Mouse (Mus musculus): Measurements from ENCODE around the gene Iqsec1.

Iqsec1 gene

DNA sequence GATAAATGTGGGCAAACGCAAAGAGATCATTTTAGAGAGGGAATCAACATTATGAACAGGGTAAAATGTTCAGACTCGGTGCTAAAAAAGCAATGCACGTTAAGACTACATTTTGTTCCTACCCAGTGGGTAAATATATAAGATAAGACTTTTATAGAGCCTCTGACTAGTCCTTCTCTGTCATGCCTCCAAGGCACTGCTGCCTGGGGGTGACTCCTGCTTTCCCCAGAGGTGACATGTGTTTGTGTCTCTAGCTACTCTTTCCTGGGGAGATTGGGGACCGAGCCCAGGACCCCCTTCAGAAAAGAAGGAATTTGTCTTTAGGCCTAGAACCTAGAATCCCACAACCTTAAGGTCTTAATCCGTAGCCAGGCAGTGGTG, 365.0 kb downstream of the Iqsec1 start:
- peaks cover 12% of the 10 kb centered on the region; the same call in 1 of the 2 replicates for H3K27me3 ChIP-seq (ENCODE audit: insufficient read depth, low read length)
- H3K4me1 ChIP-seq (replicated peaks; ENCODE audit: low read depth, low read length): peaks cover 7% of the 10 kb centered on the region
- no peak overlapping the region for H3K4me3 ChIP-seq (replicated peaks; ENCODE audit: low read length)
- H3K36me3 ChIP-seq (ENCODE audit: insufficient read depth, low read length): no peaks in the 10 kb centered on the region
- H3K9me3 ChIP-seq (ENCODE audit: low read length): no peaks in the 10 kb centered on the region
- TF ChIP-seq POU5F1 (IDR thresholded peaks at IDR 0.05; ENCODE audit: borderline replicate concordance, low read length) (no peak), NANOG (IDR thresholded peaks at IDR 0.05; ENCODE audit: borderline replicate concordance, low read length) (no peak), CTCF (conservative IDR thresholded peaks at IDR 0.05; ENCODE audit: low read length) (no peak)

DNA sequence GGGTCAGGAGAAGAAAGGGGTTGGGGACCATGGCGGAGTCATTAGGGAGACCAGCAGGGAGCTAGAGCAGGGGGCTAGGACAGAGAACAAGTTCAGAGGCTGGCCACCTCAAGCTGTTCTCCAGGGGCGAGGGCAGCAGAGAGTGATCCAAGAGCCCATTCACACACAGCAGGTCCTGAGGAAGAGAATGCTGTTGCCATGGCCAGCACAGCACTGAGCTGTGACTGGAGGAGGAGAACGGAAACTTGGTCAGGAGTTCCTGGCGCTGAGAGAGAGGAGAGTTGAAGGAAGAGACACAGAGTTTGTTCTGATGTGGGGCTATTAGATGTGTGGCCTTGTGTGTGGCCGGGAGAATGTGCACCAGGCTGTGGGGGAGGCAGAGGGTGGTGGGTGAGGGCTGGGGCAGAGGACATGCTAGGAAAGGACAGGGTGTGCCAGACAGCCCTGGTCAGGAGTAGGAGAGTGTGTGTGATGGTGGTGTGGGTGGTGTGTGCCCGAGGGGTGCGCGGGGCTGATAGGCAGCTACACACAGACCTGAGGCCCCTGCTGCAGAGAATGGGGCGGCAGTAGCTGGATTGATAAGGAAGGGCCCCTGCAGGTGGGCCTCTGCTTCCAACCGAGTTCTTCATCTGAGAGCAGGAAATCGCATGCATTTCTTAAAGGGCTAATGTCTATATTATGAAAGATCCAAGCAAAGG, 365.6 kb downstream of the Iqsec1 start:
- peaks cover 7% of the 10 kb centered on the region for H3K4me1 ChIP-seq (replicated peaks; ENCODE audit: low read depth, low read length)
- H3K9me3 ChIP-seq (ENCODE audit: low read length): no peaks in the 10 kb centered on the region
- H3K4me3 ChIP-seq (replicated peaks; ENCODE audit: low read length): no peak overlapping the region
- TF ChIP-seq CTCF (conservative IDR thresholded peaks at IDR 0.05; ENCODE audit: low read length) (no peak), POU5F1 (IDR thresholded peaks at IDR 0.05; ENCODE audit: borderline replicate concordance, low read length) (no peak), NANOG (IDR thresholded peaks at IDR 0.05; ENCODE audit: borderline replicate concordance, low read length) (no peak)
- no peaks in the 10 kb centered on the region for H3K36me3 ChIP-seq (ENCODE audit: insufficient read depth, low read length)
- peaks cover 12% of the 10 kb centered on the region; the same call in 1 of the 2 replicates for H3K27me3 ChIP-seq (ENCODE audit: insufficient read depth, low read length)

DNA sequence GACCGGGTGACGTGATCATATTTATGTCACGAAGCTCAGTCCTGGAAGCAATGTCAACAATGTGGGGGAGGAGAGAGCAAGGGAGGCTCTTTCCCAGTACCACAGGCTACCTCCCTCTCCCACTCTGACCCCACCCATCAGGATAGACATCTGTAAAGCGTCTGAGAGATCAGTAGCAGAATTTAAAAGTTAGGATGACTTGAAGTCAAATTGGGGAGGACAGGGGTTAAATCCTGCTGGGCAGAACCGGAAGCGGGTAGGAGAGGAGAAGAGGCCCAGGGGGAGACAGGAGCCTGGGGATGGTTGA, 366.9 kb downstream of the Iqsec1 start:
- Histone ChIP-seq H3K4me3 (replicated peaks; ENCODE audit: low read length) (no peak overlapping the region), H3K27me3 (ENCODE audit: insufficient read depth, low read length) (peaks cover 12% of the 10 kb centered on the region; the same call in 1 of the 2 replicates), H3K36me3 (ENCODE audit: insufficient read depth, low read length) (no peaks in the 10 kb centered on the region), H3K9me3 (ENCODE audit: low read length) (no peaks in the 10 kb centered on the region), H3K4me1 (replicated peaks; ENCODE audit: low read depth, low read length) (peaks cover 7% of the 10 kb centered on the region)
- TF ChIP-seq POU5F1 (IDR thresholded peaks at IDR 0.05; ENCODE audit: borderline replicate concordance, low read length) (no peak), CTCF (conservative IDR thresholded peaks at IDR 0.05; ENCODE audit: low read length) (no peak), NANOG (IDR thresholded peaks at IDR 0.05; ENCODE audit: borderline replicate concordance, low read length) (no peak)

DNA sequence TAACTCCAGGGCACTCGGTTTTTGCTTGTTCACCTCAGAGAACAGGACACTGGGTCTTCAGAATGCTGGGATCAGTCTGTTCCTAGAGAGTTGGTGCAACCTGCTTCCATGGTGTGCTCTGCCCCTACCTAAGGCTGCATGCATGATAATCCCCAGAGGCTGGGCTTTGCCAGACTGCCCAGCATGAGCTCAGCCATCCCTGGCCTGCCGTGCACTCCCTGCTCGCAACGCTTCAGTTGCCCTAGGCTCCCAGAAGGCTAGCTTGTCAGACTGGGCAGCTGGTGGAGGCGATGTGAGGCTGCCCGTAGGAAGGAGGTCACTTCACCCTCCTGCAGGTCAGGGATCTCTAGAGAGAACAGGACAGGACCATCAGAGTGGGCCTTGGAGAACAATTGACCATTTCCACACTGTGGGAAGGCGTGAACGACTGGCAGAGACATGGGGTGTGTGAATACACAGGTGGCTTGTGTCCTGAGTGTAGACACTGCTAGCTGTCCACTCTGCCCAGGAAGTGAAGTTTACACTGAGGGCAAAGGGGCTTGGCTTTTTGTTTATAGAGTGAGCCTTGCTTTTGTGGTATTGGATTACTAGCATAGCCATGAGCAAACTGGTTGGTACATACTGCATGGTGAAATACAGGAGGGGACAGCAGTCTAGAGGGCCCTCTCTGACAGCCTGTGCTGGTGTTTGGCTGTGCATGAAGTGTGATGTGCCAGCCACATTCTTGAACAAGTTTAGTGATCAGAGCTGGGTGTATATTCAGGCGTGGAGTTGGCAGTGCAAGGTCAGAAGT, 367.5 kb downstream of the Iqsec1 start:
- Histone ChIP-seq H3K4me3 (replicated peaks; ENCODE audit: low read length) (no peak overlapping the region), H3K27me3 (ENCODE audit: insufficient read depth, low read length) (peaks cover 10% of the 10 kb centered on the region; the same call in 1 of the 2 replicates), H3K9me3 (ENCODE audit: low read length) (no peaks in the 10 kb centered on the region), H3K36me3 (ENCODE audit: insufficient read depth, low read length) (no peaks in the 10 kb centered on the region), H3K4me1 (replicated peaks; ENCODE audit: low read depth, low read length) (peaks cover 7% of the 10 kb centered on the region)
- TF ChIP-seq POU5F1 (IDR thresholded peaks at IDR 0.05; ENCODE audit: borderline replicate concordance, low read length) (no peak), NANOG (IDR thresholded peaks at IDR 0.05; ENCODE audit: borderline replicate concordance, low read length) (no peak), CTCF (conservative IDR thresholded peaks at IDR 0.05; ENCODE audit: low read length) (no peak)

DNA sequence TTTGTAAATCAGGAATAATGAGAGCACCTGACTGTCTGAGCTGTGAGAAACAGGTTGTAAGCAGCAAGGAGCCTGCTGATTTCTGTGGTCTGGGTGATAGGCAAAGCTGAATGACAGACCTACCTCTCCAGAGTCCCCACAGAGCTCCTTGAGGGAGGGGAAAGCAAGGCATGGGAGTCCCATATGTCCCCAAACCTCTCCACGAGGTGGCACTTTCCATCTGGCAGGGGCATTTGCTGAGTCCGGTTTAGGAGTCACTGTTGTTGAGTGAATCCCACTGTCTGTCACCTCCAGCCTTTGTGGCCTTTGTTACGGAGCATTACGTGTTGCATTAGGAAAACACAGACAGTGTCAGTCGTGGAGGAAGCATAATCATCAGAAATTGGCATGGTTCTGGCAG, 368.5 kb downstream of the Iqsec1 start:
- H3K9me3 ChIP-seq (ENCODE audit: low read length): no peaks in the 10 kb centered on the region
- no peaks in the 10 kb centered on the region for H3K36me3 ChIP-seq (ENCODE audit: insufficient read depth, low read length)
- no peak overlapping the region for H3K4me3 ChIP-seq (replicated peaks; ENCODE audit: low read length)
- no peak for TF ChIP-seq CTCF (conservative IDR thresholded peaks at IDR 0.05; ENCODE audit: low read length)
- TF ChIP-seq NANOG (IDR thresholded peaks at IDR 0.05; ENCODE audit: borderline replicate concordance, low read length): no peak
- TF ChIP-seq POU5F1 (IDR thresholded peaks at IDR 0.05; ENCODE audit: borderline replicate concordance, low read length): no peak
- peaks cover 10% of the 10 kb centered on the region; the same call in 1 of the 2 replicates for H3K27me3 ChIP-seq (ENCODE audit: insufficient read depth, low read length)
- H3K4me1 ChIP-seq (replicated peaks; ENCODE audit: low read depth, low read length): peaks cover 4% of the 10 kb centered on the region

DNA sequence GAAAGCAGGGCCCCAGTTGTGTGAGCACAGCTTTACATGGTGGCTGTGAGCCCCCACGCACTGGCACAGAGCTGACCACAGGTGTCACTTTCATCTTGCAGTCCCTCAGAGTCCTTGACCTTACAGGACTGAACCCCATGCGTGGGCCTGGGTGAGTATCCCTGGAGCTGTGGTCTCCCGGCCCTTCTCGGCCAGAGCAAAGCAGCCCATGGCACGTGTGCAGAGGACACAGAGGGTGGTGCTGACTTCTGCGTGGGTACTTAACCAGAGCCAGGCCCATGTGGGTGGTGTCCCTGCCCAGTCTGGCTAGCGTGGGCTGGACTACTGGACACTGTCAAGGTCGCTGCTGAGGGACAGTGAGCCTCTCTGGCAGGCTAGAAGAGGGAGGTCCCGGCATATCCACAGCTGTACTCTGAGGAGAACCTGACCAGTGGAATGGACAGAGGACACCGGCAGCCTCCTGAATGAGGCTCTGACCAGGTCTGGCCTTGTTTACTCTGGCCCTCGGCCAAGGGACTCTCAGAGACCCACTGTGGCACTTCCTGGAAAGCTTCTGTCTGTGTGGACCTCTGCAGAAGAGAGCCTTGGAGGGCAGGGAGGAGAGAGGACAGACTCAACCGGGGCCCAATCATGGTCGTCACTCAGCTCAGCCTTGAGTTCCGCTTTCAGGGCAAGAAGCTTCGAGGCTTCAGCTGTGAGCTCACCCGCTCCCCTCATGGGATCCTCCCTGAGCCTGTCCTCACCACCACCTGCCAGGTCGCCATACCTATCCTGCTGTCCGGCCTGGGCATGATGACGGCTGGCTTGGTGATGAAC, 369.5 kb downstream of the Iqsec1 start:
- H3K27me3 ChIP-seq (ENCODE audit: insufficient read depth, low read length): peaks cover 10% of the 10 kb centered on the region; the same call in 1 of the 2 replicates

DNA sequence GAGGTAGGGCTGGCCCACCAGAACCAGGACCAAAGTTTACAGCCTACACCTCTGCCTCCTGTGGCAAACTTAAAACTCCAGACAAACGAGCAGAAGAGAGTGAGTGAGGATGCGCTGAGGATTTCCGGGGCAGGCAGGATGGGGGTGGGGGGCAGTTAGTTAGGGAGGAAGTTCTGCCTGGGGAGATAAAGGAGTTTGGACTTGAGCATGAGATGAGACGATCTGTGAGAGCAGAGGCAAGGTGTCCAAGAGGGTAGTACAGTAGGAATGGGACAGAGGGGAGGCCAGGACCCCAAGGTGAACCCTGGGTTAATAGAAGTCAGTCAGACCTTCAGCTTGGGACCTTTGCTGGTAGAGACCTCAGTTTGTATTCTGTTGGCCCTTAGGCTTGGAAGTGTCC, 370.2 kb downstream of the Iqsec1 start:
- Histone ChIP-seq H3K36me3 (ENCODE audit: insufficient read depth, low read length) (no peaks in the 10 kb centered on the region), H3K4me3 (replicated peaks; ENCODE audit: low read length) (no peak overlapping the region), H3K27me3 (ENCODE audit: insufficient read depth, low read length) (peaks cover 10% of the 10 kb centered on the region; the same call in 1 of the 2 replicates), H3K4me1 (replicated peaks; ENCODE audit: low read depth, low read length) (no peaks in the 10 kb centered on the region), H3K9me3 (ENCODE audit: low read length) (no peaks in the 10 kb centered on the region)
- TF ChIP-seq POU5F1 (IDR thresholded peaks at IDR 0.05; ENCODE audit: borderline replicate concordance, low read length) (no peak), CTCF (conservative IDR thresholded peaks at IDR 0.05; ENCODE audit: low read length) (no peak), NANOG (IDR thresholded peaks at IDR 0.05; ENCODE audit: borderline replicate concordance, low read length) (no peak)

More for the DNA sequence above, 369.5 kb downstream of the Iqsec1 start:
- no peak overlapping the region for H3K4me3 ChIP-seq (replicated peaks; ENCODE audit: low read length)
- H3K4me1 ChIP-seq (replicated peaks; ENCODE audit: low read depth, low read length): no peaks in the 10 kb centered on the region
- H3K9me3 ChIP-seq (ENCODE audit: low read length): no peaks in the 10 kb centered on the region
- TF ChIP-seq CTCF (conservative IDR thresholded peaks at IDR 0.05; ENCODE audit: low read length): no peak
- TF ChIP-seq POU5F1 (IDR thresholded peaks at IDR 0.05; ENCODE audit: borderline replicate concordance, low read length): no peak
- TF ChIP-seq NANOG (IDR thresholded peaks at IDR 0.05; ENCODE audit: borderline replicate concordance, low read length): no peak
- H3K36me3 ChIP-seq (ENCODE audit: insufficient read depth, low read length): no peaks in the 10 kb centered on the region

DNA sequence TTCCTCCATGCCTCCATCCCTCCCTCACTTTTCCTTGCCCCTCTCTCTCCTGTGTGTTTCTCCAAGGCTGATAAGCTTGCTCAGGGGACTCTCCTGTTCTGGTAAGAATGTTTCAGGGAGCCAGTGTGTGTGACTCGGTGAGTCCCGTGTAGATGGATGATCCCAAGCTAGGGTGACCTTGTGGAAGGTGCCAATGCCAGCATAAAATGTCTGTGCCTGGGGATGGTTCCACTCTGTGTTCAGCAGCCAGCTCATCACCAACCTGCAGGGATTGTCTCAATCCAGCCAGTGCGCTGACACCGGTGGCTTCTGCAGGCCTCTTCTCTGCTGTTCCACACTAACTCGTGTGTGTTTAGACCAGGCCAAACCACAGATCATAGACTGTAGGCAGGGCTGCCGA, 372.0 kb downstream of the Iqsec1 start:
- Histone ChIP-seq H3K9me3 (ENCODE audit: low read length) (no peaks in the 10 kb centered on the region), H3K27me3 (ENCODE audit: insufficient read depth, low read length) (peaks cover 10% of the 10 kb centered on the region; the same call in 1 of the 2 replicates), H3K36me3 (ENCODE audit: insufficient read depth, low read length) (no peaks in the 10 kb centered on the region), H3K4me3 (replicated peaks; ENCODE audit: low read length) (no peak overlapping the region), H3K4me1 (replicated peaks; ENCODE audit: low read depth, low read length) (no peaks in the 10 kb centered on the region)
- no peak for TF ChIP-seq POU5F1 (IDR thresholded peaks at IDR 0.05; ENCODE audit: borderline replicate concordance, low read length)
- TF ChIP-seq CTCF (conservative IDR thresholded peaks at IDR 0.05; ENCODE audit: low read length): no peak
- no peak for TF ChIP-seq NANOG (IDR thresholded peaks at IDR 0.05; ENCODE audit: borderline replicate concordance, low read length)
